Mouse (Mus musculus) kidney, adult 2 months (tissue): ENCODE results near the gene Tomm6.
A peak's percentile ranks its signal among the peaks of the same experiment; 100 is the strongest.

Experiments
- CTCF ChIP-seq: fragments of 200-500 bp; conservative IDR thresholded peaks from 2 replicates; pipeline ENCODE4 v1.5.1; 2011; ENCODE audit warnings: low read depth, mild to moderate bottlenecking, control low read depth, low read length, moderate library complexity, mixed read lengths; ENCODE audit not compliant: insufficient read depth, insufficient read length
- POLR2A ChIP-seq: fragments of 200-500 bp; IDR thresholded peaks from one replicate; pipeline ENCODE4 v1.6.1; 2011; ENCODE audit warnings: low read depth, low read length, control low read depth

DNA sequence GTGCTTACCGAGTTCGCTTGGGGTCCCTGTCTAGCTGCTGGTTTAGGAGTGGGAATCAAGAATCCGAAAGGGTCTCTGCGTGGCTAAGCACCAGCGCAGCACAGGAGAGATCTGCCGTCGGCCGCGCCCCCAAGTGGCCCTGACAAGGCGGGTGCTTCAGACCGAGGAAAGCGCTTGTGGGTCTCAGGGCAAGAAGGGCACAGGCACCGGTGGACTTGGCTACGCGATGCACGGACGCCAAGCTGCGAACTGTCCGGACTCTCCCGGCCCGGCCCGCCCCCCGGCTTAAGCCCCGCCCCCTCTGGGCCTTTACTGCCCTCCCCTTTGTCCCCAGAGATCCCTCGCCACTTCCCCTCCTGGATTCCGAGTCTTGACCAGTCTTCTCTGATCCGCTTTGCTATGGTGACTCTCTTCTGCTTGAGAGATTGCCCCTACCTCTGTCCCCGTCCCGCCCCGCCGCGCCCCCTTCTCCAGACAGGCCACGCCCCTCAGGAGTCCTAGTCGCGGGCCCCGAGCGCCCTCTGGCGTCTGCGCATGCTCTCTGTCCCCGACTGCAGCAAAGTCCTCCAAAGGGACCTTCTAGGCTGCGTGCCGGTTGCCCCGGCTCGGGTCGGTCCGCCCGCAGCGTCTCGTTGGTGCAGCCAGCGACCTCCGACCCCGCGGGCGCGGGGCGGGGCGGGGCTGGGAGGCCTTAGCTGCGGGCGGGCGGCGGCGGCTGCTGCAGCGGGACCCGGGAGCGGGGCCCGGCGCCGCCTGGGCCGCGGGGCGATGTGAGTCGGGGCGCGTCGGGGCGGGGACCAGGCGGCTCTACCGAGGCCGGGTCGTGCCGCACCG, 6.5 kb upstream of the Tomm6 start, which contains the start of gene Prickle4:
- TF ChIP-seq CTCF = peak; percentile 74
- TF ChIP-seq POLR2A = peak; percentile 31
